Mouse (Mus musculus) hindbrain, embryonic 16.5 days (tissue): Measurements from ENCODE around the gene Ranbp17. TPM values are rescaled to one million over a fixed set of nuclear protein-coding genes. Genes with fewer than 3 reads are reported as not detected.

Experiments
- ATAC-seq: fragments of 200-750 bp; cut with Nextera tagmentation; 2 replicates; pipeline ENCODE4 v1.8.0; 2017; ENCODE audit warnings: moderate TSS enrichment, moderate library complexity
- H3K27ac ChIP-seq: fragments of 300-500 bp; sonication (generic); 2 replicates; pipeline ENCODE4 v1.5.1; 2014; ENCODE audit warnings: low read depth, mild to moderate bottlenecking, control low read depth, low read length, moderate library complexity
- H3K27me3 ChIP-seq: fragments of 300-500 bp; sonication (generic); replicated peaks from 2 replicates; pipeline ENCODE4 v1.6.1; 2014; ENCODE audit warnings: low read length; ENCODE audit not compliant: control insufficient read depth, insufficient read depth
- H3K36me3 ChIP-seq: fragments of 300-500 bp; sonication (generic); 2 replicates; pipeline ENCODE4 v1.6.1; 2014; ENCODE audit warnings: mild to moderate bottlenecking, low read length, moderate library complexity, mixed read lengths; ENCODE audit not compliant: control insufficient read depth, insufficient read depth
- H3K4me1 ChIP-seq: fragments of 300-500 bp; sonication (generic); 2 replicates; pipeline ENCODE4 v1.6.1; 2014; ENCODE audit warnings: low read depth, low read length; ENCODE audit not compliant: control insufficient read depth, insufficient read depth
- H3K4me2 ChIP-seq: fragments of 300-500 bp; sonication (generic); 2 replicates; pipeline ENCODE4 v1.6.1; 2014; ENCODE audit warnings: mild to moderate bottlenecking, low read length, control low read depth, moderate library complexity
- H3K4me3 ChIP-seq: fragments of 300-500 bp; sonication (generic); 2 replicates; pipeline ENCODE4 v1.5.1; 2014; ENCODE audit warnings: mild to moderate bottlenecking, low read length, control low read depth, moderate library complexity
- H3K9ac ChIP-seq: fragments of 300-500 bp; sonication (generic); 2 replicates; pipeline ENCODE4 v1.6.1; 2014; ENCODE audit warnings: low read depth, mild to moderate bottlenecking, control low read depth, low read length, moderate library complexity
- H3K9me3 ChIP-seq: fragments of 300-500 bp; sonication (generic); 2 replicates; pipeline ENCODE4 v1.6.1; 2014; ENCODE audit warnings: mild to moderate bottlenecking, low read length, moderate library complexity; ENCODE audit not compliant: control insufficient read depth
- WGBS: fragments of 180-500 bp; shearing (Covaris S2); extraction: QIAGEN DNeasy Blood & Tissue Kit; methylation state at CpG from one replicate; pipeline ENCODE4 v1.1.7; 2014; 5-methylcytosine and 5-hydroxymethylcytosine counted together
- polyA plus RNA-seq: library from polyadenylated mRNA; unstranded; fragments of >200 nt; fragmentation: Nextera tagmentation; extraction: Ambion mirVana; gene quantifications from 2 replicates; pipeline ENCODE4 v1.2.1, GENCODE M21; 2015

The Ranbp17 gene
- polyA plus RNA-seq, result 5.2 and 5.6 TPM in 2 replicates

DNA sequence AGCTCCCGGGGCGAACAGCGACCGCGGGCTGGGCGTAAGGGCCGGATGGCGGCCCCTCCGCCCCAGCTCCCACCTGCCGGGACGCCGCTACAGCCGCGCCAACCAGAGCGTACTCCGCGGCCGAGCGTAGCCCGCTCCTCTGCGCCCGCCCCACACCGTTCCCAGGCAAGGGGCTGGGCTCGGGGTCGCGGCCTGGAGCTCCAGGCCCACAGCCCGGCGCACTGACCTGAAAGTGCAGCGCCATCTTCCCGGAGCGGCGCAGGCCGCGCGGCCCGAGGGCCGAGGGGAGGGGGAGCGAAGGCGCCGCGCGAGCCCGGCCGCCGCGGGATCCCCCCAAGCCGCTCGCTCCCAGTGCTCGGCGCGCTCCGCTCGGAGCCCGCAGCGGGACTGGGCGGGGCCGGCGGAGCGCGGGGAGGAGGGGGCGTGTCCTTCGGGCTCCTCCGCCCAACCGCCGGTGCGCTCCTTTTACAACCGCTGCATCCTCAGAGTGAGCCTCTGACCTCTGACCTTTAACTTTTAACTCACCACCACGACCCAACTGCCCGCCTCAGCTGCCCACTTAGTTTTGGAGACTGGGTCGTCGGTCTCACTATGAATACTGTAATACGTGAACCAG is at the start of gene Ranbp17:
Gene Ranbp17, minus strand, starts transcription at position 371 of the 616 bp plus-strand sequence.
- peak within 1 kb of the TSS; percentile 99 for H3K4me3 ChIP-seq
- peaks cover 3% of the 10 kb centered on the region for H3K4me1 ChIP-seq
- H3K27ac ChIP-seq, result peak within 1 kb of the TSS; percentile 88
- H3K9me3 ChIP-seq, result no peaks in the 10 kb centered on the region
- ATAC-seq, result peak; percentile 90
- H3K4me2 ChIP-seq, result peak within 1 kb of the TSS; percentile 76
- WGBS, result 2% methylated on average over 50 of the region's 72 CpGs
- H3K36me3 ChIP-seq, result no peaks in the 10 kb centered on the region
- H3K27me3 ChIP-seq, result no peaks in the 10 kb centered on the region
- H3K9ac ChIP-seq, result peak within 1 kb of the TSS; percentile 97

DNA sequence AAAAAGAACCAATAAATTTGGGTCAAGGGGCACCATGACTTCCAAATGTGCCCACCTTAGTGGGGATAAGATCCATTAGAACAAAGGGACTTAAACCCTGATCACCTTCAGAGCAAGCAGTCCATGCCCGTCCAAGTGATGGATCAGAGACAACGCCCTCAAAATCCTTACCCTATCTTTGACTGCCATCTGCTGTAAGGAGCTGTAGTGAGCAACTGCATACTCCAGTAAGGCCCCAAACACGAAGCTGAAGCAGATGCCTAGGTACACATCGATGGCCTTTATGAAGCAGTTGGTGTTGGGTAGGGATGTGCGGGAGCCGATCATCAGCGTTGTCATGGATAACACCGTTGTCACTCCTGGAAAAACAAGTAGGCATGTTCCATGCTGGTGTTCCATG is 40.6 kb upstream of the Ranbp17 start:
- Histone ChIP-seq H3K4me3 (no peak overlapping the region), H3K27ac (no peak overlapping the region), H3K4me2 (no peak overlapping the region), H3K36me3 (no peaks in the 10 kb centered on the region), H3K4me1 (no peaks in the 10 kb centered on the region), H3K9ac (no peak overlapping the region), H3K9me3 (no peaks in the 10 kb centered on the region), H3K27me3 (no peaks in the 10 kb centered on the region)
- 0 out of 2 replicates have a peak, but pooled peaks have one; percentile 20 for ATAC-seq
- WGBS, result 85% methylated on average over 8 of the region's 8 CpGs

DNA sequence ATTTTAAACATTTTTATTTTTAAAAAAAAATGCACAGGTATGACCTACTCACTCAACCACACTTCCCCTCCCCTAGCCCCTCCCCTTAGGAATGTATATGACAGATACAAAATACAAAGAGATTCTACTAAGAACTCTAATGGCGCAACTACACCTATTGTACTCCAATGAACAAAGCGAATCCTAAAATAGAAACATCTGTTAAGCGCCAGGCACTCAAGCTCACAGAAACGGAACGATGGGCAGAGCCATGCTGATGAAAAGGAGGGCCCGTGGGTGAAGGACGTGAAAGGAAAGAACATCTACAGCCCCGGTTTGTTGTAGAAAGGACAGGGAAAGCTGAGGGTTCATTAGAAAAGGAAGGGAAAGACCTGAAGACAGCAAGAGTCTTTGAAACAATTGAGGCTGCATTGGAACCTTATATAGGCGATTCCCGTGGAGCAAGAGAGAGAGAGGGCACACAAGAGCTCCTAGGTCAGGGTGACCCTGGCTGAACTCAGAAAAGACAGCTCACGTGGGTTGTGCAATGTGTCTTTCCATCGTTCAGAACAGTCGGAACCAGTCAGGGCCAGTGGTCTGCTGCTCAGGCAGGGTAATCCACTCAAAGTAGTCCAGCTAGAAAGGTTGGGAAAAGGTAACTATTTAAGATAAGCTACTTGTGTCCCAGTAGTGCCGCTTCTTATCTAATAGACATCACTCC is 37.5 kb upstream of the Ranbp17 start:
- Histone ChIP-seq H3K27me3 (no peaks in the 10 kb centered on the region), H3K4me2 (no peak overlapping the region), H3K36me3 (no peaks in the 10 kb centered on the region), H3K27ac (no peak overlapping the region), H3K4me1 (no peaks in the 10 kb centered on the region), H3K9me3 (no peaks in the 10 kb centered on the region), H3K4me3 (no peak overlapping the region), H3K9ac (no peak overlapping the region)
- 72% methylated on average over 14 of the region's 14 CpGs for WGBS
- no peak for ATAC-seq

DNA sequence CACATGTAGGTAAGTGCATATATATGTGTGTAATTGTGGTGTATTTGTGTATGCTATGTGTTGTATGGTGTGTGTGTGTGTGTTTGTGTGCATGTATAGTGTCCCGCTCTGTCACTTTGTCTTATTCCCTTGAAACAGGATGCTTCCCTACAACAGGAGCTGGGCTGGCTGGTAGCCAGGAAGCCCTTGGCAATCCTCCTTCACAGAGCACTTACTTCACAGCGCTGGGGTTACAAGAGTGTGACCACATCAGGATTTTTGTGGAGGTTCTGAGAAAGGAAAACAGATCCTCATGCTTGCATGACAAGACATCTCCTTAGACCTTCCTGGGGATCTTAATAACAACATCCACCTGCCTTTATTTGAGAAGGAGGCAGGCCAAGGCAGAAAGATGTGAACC is 33.8 kb upstream of the Ranbp17 start:
- WGBS, result 76% methylated on average over 2 of the region's 2 CpGs
- Histone ChIP-seq H3K4me3 (no peak overlapping the region), H3K9me3 (no peaks in the 10 kb centered on the region), H3K4me1 (no peaks in the 10 kb centered on the region), H3K9ac (no peak overlapping the region), H3K27ac (no peak overlapping the region), H3K4me2 (no peak overlapping the region), H3K27me3 (no peaks in the 10 kb centered on the region), H3K36me3 (no peaks in the 10 kb centered on the region)
- ATAC-seq, result no peak

DNA sequence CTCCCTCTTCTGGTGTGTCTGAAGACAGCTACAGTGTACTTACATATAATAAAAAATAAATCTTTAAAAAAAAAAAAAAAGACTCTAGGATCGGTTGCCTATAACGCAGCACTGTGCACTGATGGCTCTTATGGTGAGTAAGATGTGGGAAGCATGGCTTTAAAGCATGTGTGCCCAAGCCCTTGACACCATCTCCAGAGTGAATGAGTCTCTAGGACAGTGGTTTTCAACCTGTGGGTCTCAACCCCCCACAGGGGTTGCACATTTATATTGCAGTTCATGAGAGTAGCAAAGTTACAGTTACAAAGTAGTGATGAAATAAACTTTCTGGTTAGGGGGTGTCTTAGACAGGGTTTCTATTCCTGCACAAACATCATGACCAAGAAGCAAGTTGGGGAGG is 31.4 kb upstream of the Ranbp17 start:
- Histone ChIP-seq H3K4me2 (no peak overlapping the region), H3K9me3 (no peaks in the 10 kb centered on the region), H3K27ac (no peak overlapping the region), H3K4me1 (no peaks in the 10 kb centered on the region), H3K36me3 (no peaks in the 10 kb centered on the region), H3K4me3 (no peak overlapping the region), H3K9ac (no peak overlapping the region), H3K27me3 (no peaks in the 10 kb centered on the region)
- ATAC-seq, result no peak
- 93% methylated on average over 2 of the region's 2 CpGs for WGBS

DNA sequence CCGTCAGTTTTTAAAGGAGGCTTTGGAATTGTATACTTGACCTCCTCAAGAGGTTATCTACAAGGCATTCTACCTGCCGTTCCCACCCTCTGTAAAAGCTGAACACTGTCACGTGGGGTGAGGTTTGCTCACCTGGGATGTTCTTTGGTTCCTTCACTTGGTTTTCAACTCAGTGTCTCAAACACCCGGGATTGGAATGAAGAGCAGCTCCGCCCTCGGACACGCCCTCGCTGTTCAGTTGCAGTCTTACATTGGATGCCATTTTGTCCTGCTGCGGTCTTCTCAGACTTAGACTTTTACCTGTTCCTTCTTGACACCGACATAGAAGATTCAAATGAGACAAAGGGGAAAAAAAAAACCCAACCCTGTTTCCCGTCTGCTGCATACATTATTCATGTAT is 30.6 kb upstream of the Ranbp17 start:
- H3K4me1 ChIP-seq, result no peaks in the 10 kb centered on the region
- H3K27me3 ChIP-seq, result no peaks in the 10 kb centered on the region
- no peaks in the 10 kb centered on the region for H3K36me3 ChIP-seq
- H3K9me3 ChIP-seq, result no peaks in the 10 kb centered on the region
- H3K4me2 ChIP-seq, result no peak overlapping the region
- 73% methylated on average over 11 of the region's 11 CpGs for WGBS
- no peak for ATAC-seq
- no peak overlapping the region for H3K4me3 ChIP-seq
- no peak overlapping the region for H3K9ac ChIP-seq
- no peak overlapping the region for H3K27ac ChIP-seq

DNA sequence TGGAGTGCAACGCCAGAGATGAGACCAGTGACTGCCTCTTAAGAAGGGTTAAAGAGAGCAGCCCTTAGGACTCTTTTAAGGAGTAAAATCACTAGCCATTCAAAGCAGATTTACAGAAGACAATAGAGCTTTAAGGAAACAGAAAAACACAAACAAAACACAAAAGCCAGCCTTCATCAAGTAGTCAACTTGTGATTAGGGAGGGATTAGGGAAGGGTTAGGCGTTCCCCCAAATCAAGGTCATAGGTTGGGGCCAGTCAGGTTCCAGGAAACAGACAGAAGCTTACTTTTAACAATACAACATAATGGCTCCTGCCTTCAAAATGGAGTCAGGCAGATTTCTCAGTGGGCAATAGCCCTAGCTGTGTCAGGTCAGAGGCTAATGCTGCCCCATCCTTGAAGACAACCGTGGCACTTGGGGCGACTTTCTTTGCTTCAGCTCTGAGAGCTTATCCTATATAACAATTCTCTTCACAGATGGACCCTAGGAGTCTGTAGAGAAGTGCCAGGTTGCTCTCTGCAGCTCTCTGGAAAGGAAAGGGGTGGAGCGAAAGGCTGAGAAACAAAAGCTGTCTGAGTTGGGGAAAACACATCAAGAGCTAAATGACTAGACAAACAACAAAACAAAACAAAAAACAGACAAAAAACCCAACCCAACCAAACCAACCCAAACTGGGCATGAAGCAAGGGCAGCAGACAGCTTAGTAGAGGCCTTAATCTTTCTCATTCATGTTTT is 24.0 kb upstream of the Ranbp17 start:
- 78% methylated on average over 5 of the region's 5 CpGs for WGBS
- H3K9me3 ChIP-seq, result no peaks in the 10 kb centered on the region
- H3K4me3 ChIP-seq, result no peak overlapping the region
- no peak overlapping the region for H3K4me2 ChIP-seq
- no peaks in the 10 kb centered on the region for H3K36me3 ChIP-seq
- H3K9ac ChIP-seq, result no peak overlapping the region
- H3K27ac ChIP-seq, result no peak overlapping the region
- no peak for ATAC-seq
- no peaks in the 10 kb centered on the region for H3K4me1 ChIP-seq
- H3K27me3 ChIP-seq, result no peaks in the 10 kb centered on the region

DNA sequence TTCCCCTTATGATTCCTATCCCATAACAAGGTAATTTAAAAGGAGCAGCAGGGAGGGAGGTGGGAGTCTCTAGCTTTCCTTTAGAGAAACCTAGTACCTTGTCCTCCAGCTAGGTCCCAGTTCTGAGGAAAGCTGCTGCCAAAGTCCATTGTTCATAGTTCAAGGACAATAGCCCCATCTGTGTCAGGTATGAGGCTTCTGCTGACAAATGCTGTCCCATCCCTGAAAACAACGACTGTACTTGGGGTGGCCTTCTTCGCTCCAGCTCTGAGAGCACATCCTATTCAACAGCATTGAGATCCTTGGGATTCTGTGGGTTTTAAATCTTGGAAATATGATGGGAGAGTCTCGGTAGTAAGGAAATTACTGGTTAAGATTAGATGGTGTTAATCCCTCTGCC is 23.1 kb upstream of the Ranbp17 start:
- H3K4me1 ChIP-seq, result no peaks in the 10 kb centered on the region
- H3K27me3 ChIP-seq, result no peaks in the 10 kb centered on the region
- ATAC-seq, result no peak
- no peak overlapping the region for H3K9ac ChIP-seq
- WGBS, result 89% methylated on average over 3 of the region's 3 CpGs
- no peaks in the 10 kb centered on the region for H3K36me3 ChIP-seq
- no peak overlapping the region for H3K4me3 ChIP-seq
- H3K27ac ChIP-seq, result no peak overlapping the region
- no peaks in the 10 kb centered on the region for H3K9me3 ChIP-seq
- no peak overlapping the region for H3K4me2 ChIP-seq

DNA sequence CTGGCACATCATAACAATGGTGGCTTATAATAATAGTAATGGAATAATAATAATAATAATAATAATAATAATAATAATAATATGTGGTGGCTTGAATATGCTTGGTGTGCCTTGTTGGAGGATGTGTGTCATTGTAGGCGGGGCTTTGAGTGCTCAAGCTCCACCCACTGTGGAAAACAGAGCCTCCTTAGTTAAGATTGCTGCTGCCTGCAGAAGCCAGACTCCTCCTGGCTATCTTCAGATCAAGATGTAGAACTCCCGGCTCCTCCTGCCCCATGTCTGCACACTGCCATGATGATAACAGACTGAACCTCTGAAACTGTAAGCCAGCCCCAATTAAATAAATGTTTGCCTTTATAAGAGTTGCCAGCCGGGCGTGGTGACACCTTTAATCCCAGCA is 21.0 kb upstream of the Ranbp17 start:
- no peak overlapping the region for H3K27ac ChIP-seq
- no peak for ATAC-seq
- H3K4me3 ChIP-seq, result no peak overlapping the region
- no peaks in the 10 kb centered on the region for H3K4me1 ChIP-seq
- no peaks in the 10 kb centered on the region for H3K27me3 ChIP-seq
- no peaks in the 10 kb centered on the region for H3K36me3 ChIP-seq
- H3K9ac ChIP-seq, result no peak overlapping the region
- WGBS, result 91% methylated on average over 4 of the region's 4 CpGs
- H3K9me3 ChIP-seq, result no peaks in the 10 kb centered on the region
- no peak overlapping the region for H3K4me2 ChIP-seq
